Mouse (Mus musculus) CH12.LX (cell line): ENCODE measurements at regions not wholly inside any gene's neighbourhood (a gene's known extent, or its start where the extent isn't known, plus 50 kb on each side); places are given as distances from the start of the nearest gene placed in this dataset.
"Not testable (repeated sequence)": the region's sequence is repeated elsewhere in the genome, so short reads cannot be mapped to it uniquely, and the experiment has no call there.

ENCODE experiments used
- DNase-seq: peaks from one replicate; pipeline ENCODE4 v3.0.0-alpha.2; 2013; ENCODE audit errors: extremely low read depth
- H3K27ac ChIP-seq: 2 replicates; pipeline ENCODE4 v1.5.1; 2012; ENCODE audit warnings: low read depth, mild to moderate bottlenecking, control low read depth, moderate library complexity; ENCODE audit not compliant: insufficient read depth
- H3K27me3 ChIP-seq: replicated peaks from 2 replicates; pipeline ENCODE3; 2012; ENCODE audit warnings: inconsistent platforms
- H3K36me3 ChIP-seq, 2 experiments: replicated peaks in 1 of 2; 2 replicates each; pipeline versions ENCODE3 to v1.6.1; 2012; ENCODE audit warnings: inconsistent platforms in 1 of 2, low read length in 1 of 2, mild to moderate bottlenecking in 1 of 2, mixed read lengths in 1 of 2, moderate library complexity in 1 of 2; ENCODE audit not compliant: control insufficient read depth in 1 of 2, insufficient read depth in 1 of 2
- H3K4me1 ChIP-seq, 2 experiments: 2 replicates each; pipeline ENCODE4 v1.6.1; 2012; ENCODE audit warnings: inconsistent platforms in 1 of 2, moderate library complexity in 1 of 2; ENCODE audit not compliant: insufficient read depth in 2 of 2, control insufficient read depth in 1 of 2
- H3K4me2 ChIP-seq: 2 replicates; pipeline ENCODE4 v1.6.1; 2012; ENCODE audit warnings: low read depth, mild to moderate bottlenecking, control low read depth; ENCODE audit not compliant: poor library complexity, insufficient read depth, severe bottlenecking
- H3K4me3 ChIP-seq, 3 experiments: fragments of 150-350 bp in 1 of 3; sonication (generic) in 1 of 3; replicated peaks in 1 of 3; 2 replicates each; pipeline versions ENCODE3 to v1.5.1; 2011 to 2012; ENCODE audit warnings: low read depth in 2 of 3, low read length in 2 of 3, mild to moderate bottlenecking in 2 of 3, moderate library complexity in 2 of 3, control low read depth in 1 of 3, improper control_type of control experiment in 1 of 3, inconsistent platforms in 1 of 3, mixed read lengths in 1 of 3; ENCODE audit not compliant: poor library complexity in 1 of 3
- H3K79me2 ChIP-seq: replicated peaks from 2 replicates; pipeline ENCODE4 v1.6.1; 2012; ENCODE audit warnings: mild to moderate bottlenecking, moderate library complexity; ENCODE audit not compliant: control insufficient read depth, poor library complexity, insufficient read depth, severe bottlenecking; ENCODE audit errors: extremely low read depth
- H3K9ac ChIP-seq: 2 replicates; pipeline ENCODE4 v1.6.1; 2012; ENCODE audit warnings: low read depth, mild to moderate bottlenecking, control low read depth, moderate library complexity; ENCODE audit not compliant: insufficient read depth
- H3K9me3 ChIP-seq: replicated peaks from 2 replicates; pipeline ENCODE3; 2012; ENCODE audit warnings: low read length, inconsistent platforms, mixed read lengths
- CHD1 ChIP-seq: IDR thresholded peaks from 2 replicates; pipeline ENCODE4 v1.6.1; 2012; ENCODE audit warnings: low read depth, low read length, improper control_type of control experiment, inconsistent platforms
- CHD2 ChIP-seq: IDR thresholded peaks from 2 replicates; pipeline ENCODE4 v1.6.1; 2011; ENCODE audit warnings: low read length, improper control_type of control experiment
- CTCF ChIP-seq, 2 experiments: IDR thresholded peaks in 1 of 2; conservative IDR thresholded peaks in 1 of 2; 2 replicates each; pipeline ENCODE4 v1.5.1; 2011 to 2012; ENCODE audit warnings: low read depth in 2 of 2, low read length in 2 of 2, improper control_type of control experiment in 1 of 2, inconsistent platforms in 1 of 2, mild to moderate bottlenecking in 1 of 2, moderate library complexity in 1 of 2
- ELF1 ChIP-seq: IDR thresholded peaks from 2 replicates; pipeline ENCODE4 v1.6.1; 2014; ENCODE audit warnings: low read depth, mild to moderate bottlenecking, inconsistent platforms, low read length, improper control_type of control experiment
- EP300 ChIP-seq: IDR thresholded peaks from 2 replicates; pipeline ENCODE4 v1.6.1; 2011; ENCODE audit warnings: low read length, improper control_type of control experiment
- GABPA ChIP-seq: IDR thresholded peaks from 2 replicates; pipeline ENCODE4 v1.6.1; 2012; ENCODE audit warnings: low read depth, low read length, improper control_type of control experiment, inconsistent platforms; ENCODE audit not compliant: insufficient replicate concordance
- JUN ChIP-seq: IDR thresholded peaks from 2 replicates; pipeline ENCODE4 v1.6.1; 2011; ENCODE audit warnings: low read depth, mild to moderate bottlenecking, low read length, improper control_type of control experiment, moderate library complexity; ENCODE audit not compliant: insufficient read depth
- MAFK ChIP-seq: IDR thresholded peaks from 2 replicates; pipeline ENCODE4 v1.6.1; 2011; ENCODE audit warnings: low read length, improper control_type of control experiment; ENCODE audit not compliant: insufficient replicate concordance
- MAX ChIP-seq: IDR thresholded peaks from 2 replicates; pipeline ENCODE4 v1.6.1; 2011; ENCODE audit warnings: low read length, improper control_type of control experiment
- MAZ ChIP-seq: IDR thresholded peaks from 2 replicates; pipeline ENCODE4 v1.6.1; 2012; ENCODE audit warnings: low read depth, mild to moderate bottlenecking, inconsistent platforms, low read length, improper control_type of control experiment, moderate library complexity
- MEF2A ChIP-seq: IDR thresholded peaks from 2 replicates; pipeline ENCODE4 v1.6.1; 2014; ENCODE audit warnings: low read depth, mild to moderate bottlenecking, inconsistent platforms, low read length, improper control_type of control experiment, borderline replicate concordance
- MXI1 ChIP-seq: IDR thresholded peaks from 2 replicates; pipeline ENCODE4 v1.6.1; 2011; ENCODE audit warnings: mild to moderate bottlenecking, low read depth, low read length, improper control_type of control experiment
- MYC ChIP-seq: IDR thresholded peaks from 2 replicates; pipeline ENCODE4 v1.6.1; 2011; ENCODE audit warnings: low read depth, mild to moderate bottlenecking, improper control_type of control experiment, low read length
- NELFE ChIP-seq: IDR thresholded peaks from 2 replicates; pipeline ENCODE4 v1.6.1; 2011; ENCODE audit warnings: low read depth, low read length, improper control_type of control experiment
- NRF1 ChIP-seq: IDR thresholded peaks from 2 replicates; pipeline ENCODE4 v1.6.1; 2014; ENCODE audit warnings: low read depth, mild to moderate bottlenecking, inconsistent platforms, low read length, improper control_type of control experiment, moderate library complexity
- POLR2AphosphoS2 ChIP-seq: IDR thresholded peaks from 2 replicates; pipeline ENCODE4 v1.6.1; 2011; ENCODE audit warnings: low read depth, low read length, improper control_type of control experiment
- RCOR1 ChIP-seq: conservative IDR thresholded peaks from 2 replicates; pipeline ENCODE4 v1.6.1; 2012; ENCODE audit warnings: low read depth, mild to moderate bottlenecking, inconsistent platforms, low read length, improper control_type of control experiment
- SMC3 ChIP-seq: IDR thresholded peaks from 2 replicates; pipeline ENCODE4 v1.6.1; 2011; ENCODE audit warnings: low read depth, low read length, improper control_type of control experiment
- TBP ChIP-seq: conservative IDR thresholded peaks from 2 replicates; pipeline ENCODE4 v1.6.1; 2011; ENCODE audit warnings: low read depth, low read length, improper control_type of control experiment
- TCF12 ChIP-seq: IDR thresholded peaks from 2 replicates; pipeline ENCODE4 v1.6.1; 2014; ENCODE audit warnings: low read depth, mild to moderate bottlenecking, inconsistent platforms, low read length, improper control_type of control experiment
- UBTF ChIP-seq: IDR thresholded peaks from 2 replicates; pipeline ENCODE4 v1.6.1; 2012; ENCODE audit warnings: low read depth, mild to moderate bottlenecking, inconsistent platforms, low read length, improper control_type of control experiment, moderate library complexity
- ZMIZ1 ChIP-seq: IDR thresholded peaks from 2 replicates; pipeline ENCODE4 v1.6.1; 2012; ENCODE audit warnings: low read depth, mild to moderate bottlenecking, inconsistent platforms, low read length, improper control_type of control experiment
- ZNF384 ChIP-seq: IDR thresholded peaks from 2 replicates; pipeline ENCODE4 v1.6.1; 2012; ENCODE audit warnings: low read depth, low read length, improper control_type of control experiment, inconsistent platforms
- dilution Hi-C: fragments of 300-500 bp; cut with MboI; formaldehyde crosslinking; loops from 2 replicates; pipeline ENCODE4 v1.14.3; 2020; ENCODE audit warnings: low sequenced_read_pairs; ENCODE audit not compliant: extremely low pct_unique_long_range_greater_than_20kb, extremely low pct_ligation_motif_present
- in situ Hi-C: fragments of 300-500 bp; cut with MboI; formaldehyde crosslinking; loops from 3 replicates; pipeline ENCODE4 v1.14.3; 2019; ENCODE audit warnings: low sequenced_read_pairs, low pct_ligation_motif_present, low pct_unique_long_range_greater_than_20kb, mixed read lengths

DNA sequence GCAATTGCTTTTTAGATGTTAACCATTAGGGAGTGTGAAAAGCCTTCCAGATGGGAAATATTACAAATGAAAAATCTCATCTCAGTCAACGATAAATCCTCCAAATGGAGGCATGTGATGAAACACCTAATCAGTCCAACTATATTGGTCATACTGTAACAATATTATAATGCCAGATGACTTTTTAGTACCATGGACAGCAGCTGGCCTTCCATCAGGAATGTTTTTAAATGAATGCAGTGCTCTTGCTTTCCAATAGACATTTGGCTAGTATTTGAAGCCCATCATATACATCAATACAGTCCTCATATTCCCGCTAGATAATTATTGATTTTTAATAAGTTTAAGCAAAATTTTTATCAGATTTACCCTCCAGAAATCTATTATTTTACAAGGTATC, 489.8 kb upstream of the Brinp1 start:
- Histone ChIP-seq H3K36me3 (no peaks in the 10 kb centered on the region), H3K4me3 (no peak overlapping the region), H3K9ac (no peak overlapping the region), H3K27me3 (no peaks in the 10 kb centered on the region), H3K79me2 (no peaks in the 10 kb centered on the region), H3K4me1 (no peaks in the 10 kb centered on the region), H3K27ac (no peak overlapping the region), H3K9me3 (peaks cover 13% of the 10 kb centered on the region), H3K4me2 (no peak overlapping the region)
- dilution Hi-C loops = no loop called here
- in situ Hi-C loops = no loop called here
- TF ChIP-seq TBP (no peak), ZNF384 (no peak), ZMIZ1 (no peak), POLR2AphosphoS2 (no peak), EP300 (no peak), UBTF (no peak), MYC (no peak)
- DNase-seq = no peak

DNA sequence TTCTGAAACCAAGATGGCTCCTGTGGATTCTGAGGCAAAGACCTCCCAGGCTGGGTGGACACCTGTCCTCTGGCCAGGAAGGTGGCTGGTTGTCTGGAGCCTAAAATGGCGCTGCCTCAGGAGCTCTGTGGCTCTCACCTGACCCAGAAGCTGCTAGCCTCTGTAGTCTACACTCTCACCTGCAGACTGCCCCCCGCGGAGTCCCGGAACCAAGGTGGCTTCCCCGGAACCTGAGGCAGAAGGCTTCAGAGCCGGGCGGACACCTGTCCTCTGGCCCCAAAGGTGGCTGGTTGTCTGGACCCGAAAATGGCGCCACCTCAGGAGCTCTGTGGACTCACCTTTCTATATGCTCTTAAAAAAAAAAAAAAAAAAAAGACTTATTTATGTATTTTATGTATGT, 481.2 kb upstream of the Brinp1 start:
- no peak for DNase-seq
- Histone ChIP-seq H3K9ac (no peak overlapping the region), H3K27ac (no peak overlapping the region), H3K36me3 (no peaks in the 10 kb centered on the region), H3K4me2 (no peak overlapping the region), H3K4me1 (no peaks in the 10 kb centered on the region), H3K79me2 (no peaks in the 10 kb centered on the region), H3K9me3 (peaks cover 12% of the 10 kb centered on the region), H3K4me3 (no peak overlapping the region), H3K27me3 (no peaks in the 10 kb centered on the region)
- in situ Hi-C loops = no loop called here
- dilution Hi-C loops = no loop called here
- TF ChIP-seq MYC (no peak), CHD1 (no peak), EP300 (no peak), SMC3 (no peak), CTCF (conservative IDR thresholded peaks at IDR 0.05 in 1 of 2, IDR thresholded peaks at IDR 0.05 in 1 of 2; ENCODE audit: low read depth in 2 of 2, low read length in 2 of 2) (no peak), ELF1 (no peak), CHD2 (no peak), MAFK (no peak), RCOR1 (no peak), GABPA (no peak), MAZ (no peak), NELFE (no peak), MAX (no peak), MEF2A (no peak), JUN (no peak), TCF12 (no peak), NRF1 (no peak), MXI1 (no peak), TBP (no peak)

DNA sequence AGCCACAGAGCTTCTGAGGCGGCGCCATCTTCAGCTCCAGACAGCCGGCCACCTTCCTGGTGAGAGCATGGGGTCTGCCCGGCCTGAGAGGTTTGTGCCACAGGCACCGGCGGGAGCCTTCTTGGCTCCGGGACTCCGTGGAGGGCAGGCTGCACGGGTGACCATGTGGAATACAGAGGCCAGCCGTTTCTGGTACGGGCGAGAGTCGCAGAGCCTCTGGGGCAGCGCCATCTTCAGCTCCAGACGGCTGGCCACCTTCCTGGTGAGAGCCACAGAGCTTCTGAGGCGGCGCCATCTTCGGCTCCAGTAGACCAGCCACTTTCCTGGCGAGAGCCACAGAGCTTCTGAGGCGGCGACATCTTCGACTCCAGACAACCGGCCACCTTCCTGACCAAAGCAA, 456.2 kb upstream of the Brinp1 start:
- H3K9ac ChIP-seq, dilution Hi-C loops, in situ Hi-C loops, H3K27me3 ChIP-seq, H3K36me3 ChIP-seq, H3K79me2 ChIP-seq, DNase-seq, H3K4me2 ChIP-seq, H3K27ac ChIP-seq, H3K4me3 ChIP-seq, H3K4me1 ChIP-seq: not testable (repeated sequence)
- peaks cover 13% of the 10 kb centered on the region for H3K9me3 ChIP-seq
